Mouse (Mus musculus): ENCODE measurements around the gene Fgf7. TPM values are rescaled to one million over a fixed set of nuclear protein-coding genes. Genes with fewer than 3 reads are reported as not detected.

Gene Fgf7
- total RNA-seq (2021), result under 1 TPM; 0.42 to 0.55 TPM
- long read RNA-seq, experiment 1, result 0 reads
- long read RNA-seq, experiment 2, result 0 reads

DNA sequence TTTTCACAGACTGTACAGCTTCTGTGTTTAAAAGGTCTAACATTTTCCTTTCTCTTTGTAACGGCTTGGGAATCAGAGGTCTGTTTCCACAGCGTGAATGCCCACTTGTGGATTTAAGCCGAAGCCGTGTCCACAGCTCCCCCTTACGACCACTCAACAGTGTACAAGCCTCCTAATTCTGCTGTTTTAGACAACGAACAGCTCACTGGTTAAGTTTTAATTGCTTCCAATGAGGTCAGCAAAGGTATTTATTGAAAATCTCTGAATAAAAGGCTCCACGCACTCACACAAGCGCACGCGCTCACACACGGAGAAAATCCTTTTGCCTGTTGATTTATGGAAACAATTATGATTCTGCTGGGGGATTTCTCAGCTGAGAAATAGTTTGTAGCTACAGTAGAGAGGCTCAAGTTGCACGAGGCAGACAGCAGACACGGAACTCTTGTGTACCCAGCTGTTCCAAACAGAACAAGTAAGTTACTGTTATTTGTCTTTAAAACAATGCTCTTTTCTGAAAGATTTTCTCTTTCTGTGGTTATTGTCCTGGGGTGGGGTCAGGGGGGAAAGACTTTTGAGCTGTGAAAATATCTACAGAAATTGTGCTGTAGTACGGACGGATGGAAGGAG lies at the start of gene Fgf7:
Gene Fgf7, plus strand, starts transcription at position 280 of the 627 bp plus-strand sequence.
- intact Hi-C loops (cut with DNase I), result loop anchor here (2.0 to 10.0 kb wide), 2 partner anchors 142 to 330 kb away; no protein-coding TSS in a partner anchor
- DNase-seq (ENCODE audit: low spot score in 2 of 2), result peak; percentile 20 to 51

DNA sequence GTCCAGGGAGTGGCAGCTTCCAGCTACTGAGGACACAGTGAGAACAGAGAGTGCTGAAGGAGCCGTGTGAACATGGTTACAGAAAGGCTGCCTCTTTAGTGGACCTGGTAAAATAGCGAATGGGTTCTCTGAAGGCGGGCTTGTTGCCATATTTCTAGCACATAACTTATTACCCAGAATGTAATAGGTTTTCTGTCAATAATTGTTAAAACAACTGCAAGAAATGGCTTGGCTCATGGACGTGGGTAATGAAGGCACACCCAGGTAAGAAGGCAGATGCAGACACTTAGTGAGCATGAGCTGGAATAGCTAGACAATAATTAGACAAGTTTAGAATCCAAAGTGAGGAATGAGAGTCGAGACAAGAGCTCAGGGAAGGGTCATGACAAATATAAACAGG lies 32.2 kb upstream of the Fgf7 start:
- intact Hi-C loops (cut with DNase I), result no loop called here
- DNase-seq (ENCODE audit: low spot score in 2 of 2), result no peak

DNA sequence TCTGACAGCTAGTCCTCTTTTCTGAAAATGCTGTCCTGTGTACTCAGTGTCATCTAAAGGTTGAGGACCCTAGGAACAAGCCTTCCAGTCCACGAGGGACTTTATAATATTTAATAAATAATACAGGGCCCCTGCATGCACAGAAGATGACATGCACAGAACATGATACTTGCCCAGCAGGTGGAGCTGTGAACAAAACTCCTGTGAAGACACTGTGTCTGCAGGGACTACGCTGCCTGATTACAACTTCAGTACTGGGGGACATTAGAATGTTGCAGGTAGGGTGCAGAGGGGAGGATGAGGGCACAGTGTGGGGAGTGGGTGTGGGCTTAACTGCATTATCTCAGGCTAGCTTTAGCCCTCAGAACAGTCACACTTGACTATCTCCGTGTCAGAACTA lies 28.4 kb upstream of the Fgf7 start:
- DNase-seq (ENCODE audit: low spot score in 2 of 2), result peak; percentile 33 to 66
- intact Hi-C loops (cut with DNase I), result no loop called here

DNA sequence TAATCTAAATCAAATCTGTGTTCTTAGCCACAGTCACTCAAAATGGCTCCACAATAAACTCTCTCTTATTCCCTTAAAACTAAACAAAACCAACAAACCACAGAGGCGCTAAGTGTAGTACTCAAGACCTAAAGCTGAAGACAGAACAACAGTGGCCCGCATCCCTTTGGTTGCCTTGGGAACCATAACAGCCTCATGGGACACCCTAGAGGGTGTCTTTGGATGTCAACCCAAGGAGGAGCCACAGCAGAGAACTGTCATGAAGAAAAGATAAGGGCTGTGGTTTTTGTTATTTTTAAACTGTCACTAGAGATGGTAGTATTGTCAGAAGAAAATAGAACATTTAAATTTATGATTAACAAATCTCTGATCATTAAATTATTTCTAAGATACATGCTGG lies 27.7 kb upstream of the Fgf7 start:
- intact Hi-C loops (cut with DNase I), result no loop called here
- DNase-seq (ENCODE audit: low spot score in 2 of 2), result no peak

DNA sequence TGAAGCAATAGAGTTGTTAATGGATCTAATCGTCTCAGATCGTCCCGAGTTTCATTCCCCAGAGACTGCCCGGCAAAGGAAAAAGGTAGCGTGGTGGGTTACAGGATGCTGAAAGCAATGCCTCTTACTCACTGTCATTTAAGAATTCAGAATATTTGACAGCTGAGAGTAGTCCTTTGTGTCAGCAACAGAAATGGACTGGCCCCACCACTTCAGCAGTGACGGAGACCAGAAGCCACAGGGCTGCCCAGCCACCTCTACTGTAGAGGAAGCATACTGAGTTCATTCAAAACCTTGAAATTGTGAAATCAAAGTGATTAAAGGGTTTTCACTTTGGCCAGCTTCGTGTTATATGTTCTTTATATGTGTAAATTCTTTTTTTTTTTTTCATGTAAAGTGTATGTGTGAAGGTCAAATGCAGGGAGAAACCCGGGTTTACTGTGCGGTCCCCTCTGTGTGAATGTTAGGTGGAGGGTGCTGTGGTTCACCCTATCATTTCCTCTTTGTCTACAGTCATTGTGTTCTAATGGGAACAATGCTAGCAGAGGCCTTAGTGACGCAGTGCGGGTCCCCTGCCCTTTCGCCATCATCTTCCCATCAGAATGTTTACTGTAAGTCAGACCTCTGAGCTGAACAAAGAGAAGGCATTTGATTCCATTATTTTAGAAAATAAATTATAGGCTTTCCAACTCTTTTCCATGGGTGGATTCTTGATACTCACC lies 19.3 kb upstream of the Fgf7 start:
- no peak for DNase-seq (ENCODE audit: low spot score in 2 of 2)
- intact Hi-C loops (cut with DNase I), result no loop called here

DNA sequence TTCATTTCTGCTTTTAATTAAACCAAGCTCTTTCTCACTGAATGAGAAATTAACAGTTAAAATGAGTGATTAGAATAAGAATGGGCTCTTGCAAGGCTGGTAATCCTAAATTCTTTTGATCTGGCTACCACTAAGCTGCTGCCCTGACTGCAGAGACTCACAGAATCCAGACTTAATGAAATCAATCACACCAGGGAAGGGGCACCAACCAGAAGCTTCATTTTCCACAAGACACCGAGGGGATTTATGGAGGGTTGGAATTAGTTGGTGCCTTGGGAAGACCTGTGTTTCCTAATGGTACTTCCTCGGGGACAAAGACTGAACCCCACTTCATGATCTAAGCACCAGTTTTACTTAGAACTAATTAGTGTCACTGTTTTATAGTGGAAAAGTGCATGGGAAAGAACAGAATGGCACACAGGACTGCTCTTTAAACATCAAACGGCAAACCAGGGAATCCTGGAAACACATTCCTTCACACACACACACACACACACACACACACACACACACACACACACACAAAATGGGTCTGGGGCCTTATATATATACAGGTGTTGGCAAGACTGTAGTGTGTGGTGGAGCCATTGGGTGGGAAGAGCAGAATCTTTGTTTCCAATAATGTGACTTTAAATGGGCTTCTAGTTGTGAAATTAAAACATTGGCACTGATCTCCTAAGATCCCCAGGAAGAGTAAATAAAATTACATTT lies 18.5 kb upstream of the Fgf7 start:
- intact Hi-C loops (cut with DNase I), result no loop called here
- DNase-seq (ENCODE audit: low spot score in 2 of 2), result no peak

DNA sequence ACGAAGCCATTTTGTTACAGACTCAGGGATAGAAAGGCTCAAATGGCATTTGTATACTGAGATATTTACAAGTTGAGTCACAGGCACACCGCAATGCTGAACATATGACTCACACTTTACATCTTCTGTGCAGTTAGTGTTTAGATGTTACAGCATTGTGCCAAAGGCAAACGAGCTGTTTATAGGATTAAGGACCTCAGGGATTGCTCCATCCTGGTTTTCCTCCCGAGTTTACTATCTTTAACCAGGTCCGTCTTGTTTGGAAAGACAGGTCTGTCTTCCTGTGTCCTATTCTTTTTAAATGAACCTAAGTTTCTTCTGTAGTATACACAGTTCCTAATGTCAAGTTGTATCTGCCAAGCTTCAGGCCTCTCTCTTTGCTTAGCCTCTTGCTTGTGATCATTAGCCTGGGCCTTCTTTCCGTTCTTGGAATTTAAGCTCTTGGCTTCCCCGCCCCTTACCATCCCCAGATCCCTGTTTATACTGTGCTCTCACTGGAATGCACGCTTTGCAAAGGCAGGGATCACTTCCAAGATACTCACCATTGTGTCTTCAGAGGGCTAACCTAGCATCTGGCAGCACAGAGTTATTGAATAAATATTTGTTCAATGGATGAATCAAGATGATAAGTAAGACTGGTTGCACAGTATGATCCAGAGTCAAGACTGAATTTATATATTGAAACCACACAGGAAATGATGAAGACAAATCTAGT lies 3.1 kb upstream of the Fgf7 start:
- intact Hi-C loops (cut with DNase I), result loop anchor here (10.0 kb wide), 1 partner anchor 333 kb away; no protein-coding TSS in a partner anchor
- DNase-seq (ENCODE audit: low spot score in 2 of 2), result no peak

DNA sequence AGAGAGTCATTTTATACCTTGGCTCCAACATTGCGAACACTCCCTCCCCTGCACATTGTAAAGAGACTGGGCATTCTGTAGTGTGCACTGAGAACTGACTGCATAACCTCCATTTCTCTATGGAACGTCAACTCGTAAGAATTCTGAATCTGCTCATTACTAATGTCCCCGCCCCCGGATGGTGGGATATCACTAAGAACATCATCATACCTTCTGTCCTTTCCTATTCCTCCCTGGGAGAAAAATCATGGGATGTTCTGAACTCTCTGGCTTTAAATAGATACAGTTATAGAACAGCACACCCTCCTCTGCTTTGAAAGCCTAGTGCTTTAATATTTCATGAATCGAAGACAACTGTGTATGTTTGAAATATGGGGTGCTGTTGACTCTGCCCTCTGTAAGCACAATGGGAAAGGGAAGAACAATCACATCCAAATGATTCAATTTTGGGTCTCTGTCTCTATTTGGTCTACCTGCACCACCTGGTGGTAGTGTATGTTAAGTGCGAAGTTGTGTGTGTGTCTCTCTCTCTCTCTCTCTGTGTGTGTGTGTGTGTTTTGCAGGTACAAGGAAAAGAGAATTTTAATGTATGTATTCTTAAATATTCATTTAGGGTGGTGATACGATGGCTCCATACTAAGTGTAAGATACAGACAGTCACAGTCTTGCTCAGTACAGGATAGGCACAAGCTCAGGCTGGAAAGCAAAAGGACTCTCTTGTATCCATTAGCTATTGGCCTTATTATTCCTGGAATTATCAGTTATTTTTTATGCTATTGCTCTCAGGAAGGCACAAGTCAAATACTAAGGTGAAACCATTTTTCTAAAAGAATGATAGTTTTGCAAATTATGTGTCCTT lies 1.1 kb upstream of the Fgf7 start:
- intact Hi-C loops (cut with DNase I), result loop anchor here (10.0 kb wide), 1 partner anchor 331 kb away; no protein-coding TSS in a partner anchor
- peak; percentile 34 to 36 for DNase-seq (ENCODE audit: low spot score in 2 of 2)

DNA sequence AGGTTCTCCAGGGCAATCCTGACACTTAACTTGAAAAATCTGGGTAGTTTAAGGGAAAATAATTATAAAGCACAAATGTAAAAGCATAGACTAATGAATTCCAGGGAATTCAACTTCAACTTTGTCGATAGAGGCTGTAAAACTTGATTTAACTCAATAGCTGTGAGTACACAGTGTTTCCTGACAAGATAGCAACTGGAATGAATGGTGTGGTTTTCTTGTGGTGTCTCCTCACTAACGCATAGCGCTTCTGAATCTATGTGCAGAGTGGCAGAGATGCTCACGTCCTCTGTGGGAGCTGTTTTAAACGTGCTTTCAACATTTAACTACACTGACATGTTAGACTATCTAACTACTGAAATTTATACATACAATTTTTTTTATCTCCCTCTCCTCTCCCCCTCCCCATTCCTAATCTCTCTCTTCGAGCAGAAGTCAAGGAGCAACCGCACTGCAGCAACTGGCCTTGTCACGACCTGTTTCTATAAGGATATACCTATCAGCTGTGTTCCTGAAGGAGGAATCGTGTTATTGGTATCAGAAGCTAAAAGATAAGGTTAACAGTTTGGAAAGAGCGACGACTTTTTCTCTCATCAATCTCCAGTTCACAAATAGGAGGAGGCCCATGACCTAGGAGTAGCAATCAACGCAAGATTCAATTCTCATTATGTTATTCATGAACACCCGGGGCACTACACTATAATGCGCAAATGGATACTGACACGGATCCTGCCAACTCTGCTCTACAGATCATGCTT lies 734 bp downstream of the Fgf7 start:
- no peak for DNase-seq (ENCODE audit: low spot score in 2 of 2)
- intact Hi-C loops (cut with DNase I), result loop anchor here (2.0 to 10.0 kb wide), 2 partner anchors 142 to 330 kb away; no protein-coding TSS in a partner anchor

DNA sequence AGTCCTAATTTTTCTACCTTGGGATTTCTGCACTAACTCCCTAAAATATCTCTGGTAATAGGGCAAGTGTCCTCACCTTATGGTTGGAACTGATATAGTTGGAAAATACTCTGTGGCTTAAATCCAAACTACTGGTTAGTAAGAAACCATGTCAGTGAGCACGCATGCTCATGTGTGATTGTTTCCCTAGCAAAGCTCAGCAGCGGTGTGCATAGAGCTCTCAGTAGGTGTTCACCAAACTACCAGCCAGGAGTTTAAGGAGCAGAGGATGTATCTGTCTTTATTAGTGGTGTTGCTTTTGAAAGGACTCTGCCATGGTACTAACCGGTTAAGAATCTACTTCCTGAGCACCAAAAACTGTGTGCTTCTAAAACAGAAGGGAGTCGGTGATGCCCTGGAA lies 1.7 kb downstream of the Fgf7 start:
- DNase-seq (ENCODE audit: low spot score in 2 of 2), result no peak

DNA sequence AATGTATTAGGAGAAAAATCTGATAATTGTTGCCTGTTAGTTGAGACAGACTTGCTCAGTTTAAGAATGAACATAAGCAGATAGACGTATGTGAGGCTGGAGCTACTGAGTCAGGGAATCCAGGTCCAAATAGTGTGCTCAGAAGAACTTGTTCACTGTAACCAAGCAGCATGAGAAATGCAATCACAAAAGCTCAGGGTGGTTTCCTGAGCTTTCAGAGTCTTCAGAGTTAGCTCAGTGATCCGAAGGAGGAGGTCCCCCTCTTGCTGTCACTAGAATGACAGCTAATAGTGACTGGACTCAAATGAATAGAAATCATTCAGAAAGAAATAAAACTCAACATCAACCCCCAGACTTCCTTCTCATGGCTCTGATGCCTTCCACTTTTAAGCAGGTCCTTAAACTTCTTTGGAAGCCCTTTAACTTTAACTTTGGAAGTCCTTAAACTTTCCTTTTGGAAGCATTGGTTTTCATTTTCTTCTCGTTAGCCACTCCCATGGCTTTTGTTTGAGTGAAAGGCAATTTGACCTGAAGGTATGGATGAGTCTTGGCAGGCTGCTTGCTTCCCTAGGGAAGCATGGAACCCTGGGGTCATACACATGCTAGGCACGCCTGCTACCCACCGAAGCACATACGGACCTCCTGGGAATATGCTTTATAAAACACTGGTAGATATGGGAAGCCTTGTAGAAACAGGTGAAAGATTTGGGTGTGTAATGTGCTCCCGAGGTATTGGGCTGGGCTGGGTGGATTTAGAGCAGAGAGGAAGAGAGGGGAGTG lies 4.0 kb downstream of the Fgf7 start:
- DNase-seq (ENCODE audit: low spot score in 2 of 2), result no peak
- intact Hi-C loops (cut with DNase I), result loop anchor here (10.0 kb wide), 1 partner anchor 326 kb away; no protein-coding TSS in a partner anchor

More for the DNA sequence above, 1.7 kb downstream of the Fgf7 start:
- intact Hi-C loops (cut with DNase I), result loop anchor here (10.0 kb wide), 1 partner anchor 329 kb away; no protein-coding TSS in a partner anchor

DNA sequence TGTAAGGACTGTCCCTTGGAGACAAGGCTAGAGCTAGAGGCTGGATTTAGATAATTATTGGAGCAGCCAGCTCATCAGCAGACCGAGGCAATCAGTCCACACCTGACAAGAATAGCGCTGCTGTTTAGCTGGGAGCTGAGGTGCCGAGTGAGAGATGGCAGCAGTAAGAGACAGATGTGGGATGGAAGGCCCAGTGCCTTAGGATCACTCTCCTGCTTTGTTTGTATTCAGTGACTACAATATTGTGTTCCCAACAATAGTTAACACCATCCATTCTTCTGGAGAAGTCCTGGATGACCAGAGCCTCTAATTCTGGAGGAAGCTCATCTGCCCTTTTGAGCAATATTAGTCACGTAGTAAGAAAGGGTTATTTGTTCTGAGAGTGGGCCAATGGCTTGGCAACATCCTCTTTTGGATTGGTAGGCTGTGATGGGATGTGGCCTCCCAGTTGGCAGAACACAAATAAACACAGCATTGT lies 5.0 kb downstream of the Fgf7 start:
- intact Hi-C loops (cut with DNase I), result loop anchor here (10.0 kb wide), 1 partner anchor 325 kb away; no protein-coding TSS in a partner anchor
- DNase-seq (ENCODE audit: low spot score in 2 of 2), result no peak

DNA sequence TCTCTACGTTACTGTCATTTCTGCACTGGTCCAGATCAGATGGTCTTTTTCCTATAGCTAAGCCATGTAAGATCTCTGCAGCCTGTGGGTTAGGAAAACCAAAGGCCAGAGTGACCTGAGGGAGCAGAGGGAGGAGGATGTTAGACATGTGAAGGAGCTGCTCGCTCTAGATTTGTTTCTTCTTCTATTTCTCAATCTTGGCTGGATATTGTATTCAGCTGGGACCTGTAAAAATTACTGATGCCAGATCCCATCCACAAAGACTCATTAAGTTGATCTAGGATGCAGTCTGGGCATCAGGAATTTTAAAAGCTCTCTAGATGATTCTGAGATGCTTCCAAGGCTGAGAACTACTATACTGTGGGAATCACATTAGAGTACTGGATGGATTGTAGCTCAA lies 6.2 kb downstream of the Fgf7 start:
- intact Hi-C loops (cut with DNase I), result no loop called here
- no peak for DNase-seq (ENCODE audit: low spot score in 2 of 2)

DNA sequence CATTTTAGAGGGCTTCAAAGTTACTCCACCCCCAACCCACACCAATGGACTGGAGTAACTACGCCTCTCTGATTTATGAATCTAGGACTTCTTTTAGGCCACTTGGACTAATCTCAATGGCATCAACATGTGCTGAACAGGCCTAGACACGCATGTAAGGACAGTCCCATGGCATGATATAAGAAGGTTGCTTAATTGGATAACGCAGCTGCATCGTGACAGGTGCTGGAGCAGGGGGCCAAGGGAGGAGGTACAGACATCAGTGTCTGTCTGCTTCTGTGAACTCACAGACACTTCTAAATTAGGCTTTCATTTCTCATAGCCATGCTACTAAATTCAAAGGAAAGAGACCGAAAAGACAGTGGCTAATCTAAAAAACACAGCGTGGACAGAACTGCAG lies 6.8 kb downstream of the Fgf7 start:
- intact Hi-C loops (cut with DNase I), result no loop called here

DNA sequence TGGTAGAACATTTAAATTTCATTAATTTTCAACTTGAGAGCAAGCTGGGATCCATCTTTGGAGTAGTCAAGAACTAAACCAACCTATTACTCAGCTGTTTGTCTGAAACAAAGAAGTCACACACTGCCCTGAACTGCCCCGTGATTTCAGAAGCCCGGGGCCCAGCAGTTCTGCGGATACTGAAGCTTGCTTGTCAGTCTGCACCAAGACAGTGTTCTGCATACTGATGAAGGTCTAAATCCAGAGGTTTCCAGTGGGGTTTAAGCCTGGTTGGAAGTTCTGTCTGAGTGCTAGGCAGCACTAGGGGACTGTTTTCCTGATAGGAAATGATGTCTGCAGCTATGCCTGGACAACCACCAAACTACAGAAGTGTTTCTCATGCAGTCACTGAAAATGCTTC lies 8.2 kb downstream of the Fgf7 start:
- intact Hi-C loops (cut with DNase I), result no loop called here
- DNase-seq (ENCODE audit: low spot score in 2 of 2), result no peak

More for the DNA sequence above, 6.8 kb downstream of the Fgf7 start:
- no peak for DNase-seq (ENCODE audit: low spot score in 2 of 2)

DNA sequence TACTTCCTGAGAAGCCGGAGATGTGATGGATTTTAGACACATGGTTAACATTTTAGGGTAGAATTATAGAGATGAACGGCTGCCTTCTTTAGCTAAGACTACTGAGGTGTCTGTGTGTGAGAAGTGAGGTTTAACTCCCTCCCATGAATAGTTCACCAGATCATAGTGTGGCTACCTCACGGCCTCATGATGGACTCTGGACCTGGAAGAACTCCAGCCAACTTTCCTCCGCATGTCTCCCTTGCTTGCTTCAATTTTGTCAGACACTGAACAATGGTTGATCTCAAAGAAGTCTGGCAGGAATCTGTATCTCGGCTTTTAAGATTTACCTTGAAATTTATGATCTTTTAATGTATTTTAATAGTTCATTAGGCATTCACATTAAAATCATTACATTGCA lies 11.2 kb downstream of the Fgf7 start:
- no peak for DNase-seq (ENCODE audit: low spot score in 2 of 2)
- intact Hi-C loops (cut with DNase I), result no loop called here

All from left cerebral cortex, postnatal 14 days (tissue).